In the genomic region with DNA sequence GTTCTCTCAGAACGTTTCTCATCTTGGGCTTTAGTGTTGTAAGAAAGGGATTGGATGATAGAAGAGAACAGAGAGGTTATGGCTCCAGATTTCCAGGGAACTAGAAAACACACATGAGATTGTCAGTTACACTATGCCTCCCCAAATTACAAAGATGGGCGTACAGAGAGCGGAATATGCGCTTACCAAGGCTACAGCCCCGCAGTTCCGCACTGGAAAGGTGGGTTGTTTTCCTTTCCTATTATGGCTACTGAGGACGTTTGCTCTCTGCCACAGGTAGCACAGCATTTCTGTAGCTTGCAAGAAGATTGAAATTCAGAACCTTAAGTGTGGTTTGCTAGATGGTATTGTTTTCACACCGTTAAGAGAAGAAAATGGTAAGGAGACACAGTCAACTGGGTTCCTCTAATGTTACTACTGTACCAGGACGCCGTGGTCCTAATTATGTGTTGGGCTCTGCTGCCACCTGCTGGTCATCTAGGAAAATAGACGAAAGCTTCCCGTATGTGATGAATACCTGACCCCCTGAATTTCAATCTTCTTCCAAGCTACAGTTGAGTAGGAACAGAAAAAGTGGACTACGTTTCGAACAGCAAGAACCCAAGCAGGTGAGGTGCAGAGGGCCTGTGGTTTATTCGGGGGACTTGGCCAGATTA, we compare ENCODE assay signal across 7 mouse cellular contexts. TPM values are rescaled to one million over a fixed set of nuclear protein-coding genes. Genes with fewer than 3 reads are reported as not detected.
A peak's percentile ranks its signal among the peaks of the same experiment; 100 is the strongest.
DNase-seq lines count a peak whose midpoint lies in the region; ATAC-seq and TF ChIP-seq lines count a peak whose summit lies in the region.

No protein-coding gene starts in this region.

- in situ Hi-C loops in Patski (cut with MboI; ENCODE audit: low pct_unique_long_range_greater_than_20kb), result loop anchor here (10.0 kb wide), 1 partner anchor 334 kb away; no protein-coding TSS in a partner anchor

- H3K27me3 ChIP-seq in Patski, result no peaks in the 10 kb centered on the region
- no peaks in the 10 kb centered on the region for H3K27me3 ChIP-seq in forebrain, embryonic 11.5 days (ENCODE audit: control insufficient read depth, insufficient read depth, low read length)
- no peaks in the 10 kb centered on the region for H3K27me3 ChIP-seq in hindbrain, embryonic 10.5 days (ENCODE audit: insufficient read depth, poor library complexity, severe bottlenecking)

- H3K9ac ChIP-seq in forebrain, embryonic 11.5 days (ENCODE audit: low read length), result no peak overlapping the region

- H3K4me3 ChIP-seq in forebrain, embryonic 11.5 days (ENCODE audit: low read depth, low read length), result no peak overlapping the region
- H3K4me3 ChIP-seq in hindbrain, embryonic 10.5 days, result no peak overlapping the region

- no peaks in the 10 kb centered on the region for H3K9me3 ChIP-seq in forebrain, embryonic 11.5 days (ENCODE audit: control insufficient read depth, low read length)
- H3K9me3 ChIP-seq in hindbrain, embryonic 10.5 days, result no peaks in the 10 kb centered on the region

- CTCF ChIA-PET in Patski (lab: Charles Lee), result interaction anchor here (0.7 to 1.2 kb wide), 5 partner anchors 9 to 614 kb away, joined by 3 to 4 read pairs (median 3); partner anchors contain the start of gene Leprot

- H3K4me1 ChIP-seq in forebrain, embryonic 11.5 days (replicated peaks; ENCODE audit: control insufficient read depth, insufficient read depth, low read length), result no peaks in the 10 kb centered on the region
- no peaks in the 10 kb centered on the region for H3K4me1 ChIP-seq in hindbrain, embryonic 10.5 days (replicated peaks)

- 41% methylated on average over 15 of the region's 15 CpGs for WGBS in forebrain, embryonic 11.5 days
- WGBS in hindbrain, embryonic 10.5 days, result 45% methylated on average over 15 of the region's 15 CpGs

- POLR2A ChIA-PET in Patski (lab: Charles Lee), result no interaction called here

- H3K27ac ChIP-seq in forebrain, embryonic 11.5 days (ENCODE audit: low read depth, low read length), result no peak overlapping the region
- no peak overlapping the region for H3K27ac ChIP-seq in hindbrain, embryonic 10.5 days

- DNase-seq in Patski (ENCODE audit: low read depth, low spot score), result no peak
- peak; percentile 60 for DNase-seq in brain, embryonic 18.5 days (ENCODE audit: low read depth, low spot score)
- DNase-seq in forebrain, embryonic 11.5 days (ENCODE audit: low spot score), result peak; percentile 85
- peak; percentile 72 for DNase-seq in hindbrain, embryonic 10.5 days (ENCODE audit: low spot score)
- peak; percentile 78 to 83 for DNase-seq in layer of hippocampus, postnatal 10 days (ENCODE audit: low spot score in 2 of 2)
- peak; percentile 52 for DNase-seq in right cerebral cortex, postnatal 25 days

- peak; percentile 69 for TF ChIP-seq CTCF in Patski (IDR thresholded peaks at IDR 0.05)

- ATAC-seq in Patski, result no peak
- peak; percentile 60; the same call in 1 of the 2 replicates for ATAC-seq in forebrain, embryonic 11.5 days (replicated peaks; ENCODE audit: low FRiP score)
- ATAC-seq in megakaryocyte, adult 5-6 weeks (ENCODE audit: poor library complexity, severe bottlenecking), result peak; percentile 76; the same call in 1 of the 2 replicates

- no peak overlapping the region for H3K4me2 ChIP-seq in forebrain, embryonic 11.5 days (ENCODE audit: low read depth, low read length, severe bottlenecking)

- no peaks in the 10 kb centered on the region for H3K36me3 ChIP-seq in forebrain, embryonic 11.5 days (ENCODE audit: control insufficient read depth, insufficient read depth, low read length)
- no peaks in the 10 kb centered on the region for H3K36me3 ChIP-seq in hindbrain, embryonic 10.5 days

RNA-seq across cellular contexts. Expression of gene Gm12789, which starts 12.0 kb away (rescaled TPM):
- polyA plus RNA-seq in Patski (2021), result not detected
- not detected in 2 replicates for polyA plus RNA-seq in forebrain, embryonic 11.5 days (2014; fragmentation: Nextera tagmentation; extraction: Ambion mirVana)
- not detected in 2 replicates for polyA plus RNA-seq in hindbrain, embryonic 10.5 days (2016; fragmentation: Nextera tagmentation; extraction: Ambion mirVana)
- total RNA-seq in layer of hippocampus, postnatal 10 days (2021), result not detected
- not detected in 2 replicates for total RNA-seq in megakaryocyte, adult 5-6 weeks (2015)
- total RNA-seq in megakaryocyte, adult 5-6 weeks (2017), result not detected in 2 replicates

RNA-seq across cellular contexts. Expression of gene Gm12790, which starts 17.5 kb away (rescaled TPM):
- polyA plus RNA-seq in Patski (2021), result not detected
- polyA plus RNA-seq in forebrain, embryonic 11.5 days (2014; fragmentation: Nextera tagmentation; extraction: Ambion mirVana), result not detected in 2 replicates
- not detected in 2 replicates for polyA plus RNA-seq in hindbrain, embryonic 10.5 days (2016; fragmentation: Nextera tagmentation; extraction: Ambion mirVana)
- total RNA-seq in layer of hippocampus, postnatal 10 days (2021), result not detected
- not detected in 2 replicates for total RNA-seq in megakaryocyte, adult 5-6 weeks (2015)
- not detected in 2 replicates for total RNA-seq in megakaryocyte, adult 5-6 weeks (2017)

RNA-seq across cellular contexts. Expression of gene Gm12794, which starts 58.2 kb away (rescaled TPM):
- not detected for polyA plus RNA-seq in Patski (2021)
- not detected in 2 replicates for polyA plus RNA-seq in forebrain, embryonic 11.5 days (2014; fragmentation: Nextera tagmentation; extraction: Ambion mirVana)
- not detected in 2 replicates for polyA plus RNA-seq in hindbrain, embryonic 10.5 days (2016; fragmentation: Nextera tagmentation; extraction: Ambion mirVana)
- not detected for total RNA-seq in layer of hippocampus, postnatal 10 days (2021)
- total RNA-seq in megakaryocyte, adult 5-6 weeks (2015), result not detected in 2 replicates
- total RNA-seq in megakaryocyte, adult 5-6 weeks (2017), result not detected in 2 replicates
